Mouse (Mus musculus): Measurements from ENCODE around the gene 9430097D07Rik.
A peak's percentile ranks its signal among the peaks of the same experiment; 100 is the strongest.

Gene 9430097D07Rik

DNA sequence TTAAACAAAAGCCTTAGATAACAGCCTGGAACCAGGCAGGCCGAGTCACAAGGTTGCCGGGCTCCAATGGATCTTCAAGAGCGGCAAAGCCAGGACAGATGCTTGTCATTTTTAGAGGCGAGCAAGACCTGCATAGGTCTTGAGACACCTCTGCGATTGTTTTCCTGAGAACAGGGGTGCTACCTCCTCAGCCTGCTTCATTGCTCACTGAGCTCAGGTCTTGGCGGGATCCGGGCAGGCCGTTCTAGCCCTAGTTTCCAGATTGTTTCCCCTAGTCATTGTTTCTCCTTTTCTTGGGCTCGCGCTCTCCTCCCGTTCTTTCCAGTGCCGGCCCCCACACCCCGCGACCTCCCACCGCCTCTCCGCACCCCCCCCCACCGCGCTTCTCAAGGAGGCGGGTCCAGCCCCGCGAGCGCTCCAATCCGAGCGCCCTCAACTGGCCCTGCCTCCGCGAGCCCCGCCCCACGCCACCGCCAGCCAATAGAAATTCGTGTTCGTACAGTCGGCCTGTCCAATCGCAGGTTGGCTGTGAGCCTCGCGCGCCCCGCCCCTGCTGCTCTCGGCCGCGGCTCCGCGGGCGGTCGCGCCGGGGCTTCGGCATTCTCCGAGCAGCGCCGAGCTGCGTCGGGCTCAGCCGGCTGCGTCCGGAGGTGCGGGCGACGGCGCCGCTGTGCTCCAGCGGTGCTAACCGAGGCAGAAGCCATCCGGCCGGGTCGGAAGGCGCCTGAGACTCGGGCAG lies 40.6 kb downstream of the 9430097D07Rik start, which contains the start of gene Fam102a:
TSS of gene Fam102a (plus strand) at position 600 of the 739 bp plus-strand sequence.
- peak; percentile 94 for DNase-seq (ENCODE audit: low read depth, low spot score)

GRCm38 (mm10) chr2:32534061-32534732 lies 41.3 kb downstream of the 9430097D07Rik start:
- DNase-seq (ENCODE audit: low read depth, low spot score): no peak

GRCm38 (mm10) chr2:32533163-32533562 lies 42.3 kb downstream of the 9430097D07Rik start:
- no peak for DNase-seq (ENCODE audit: low read depth, low spot score)

GRCm38 (mm10) chr2:32530479-32530878 lies 45.0 kb downstream of the 9430097D07Rik start:
- no peak for DNase-seq (ENCODE audit: low read depth, low spot score)

- DNase-seq (ENCODE audit: low read depth, low spot score): no peak
These were observed 47.2 kb downstream of the 9430097D07Rik start for GRCm38 (mm10) chr2:32528326-32528725.

DNA sequence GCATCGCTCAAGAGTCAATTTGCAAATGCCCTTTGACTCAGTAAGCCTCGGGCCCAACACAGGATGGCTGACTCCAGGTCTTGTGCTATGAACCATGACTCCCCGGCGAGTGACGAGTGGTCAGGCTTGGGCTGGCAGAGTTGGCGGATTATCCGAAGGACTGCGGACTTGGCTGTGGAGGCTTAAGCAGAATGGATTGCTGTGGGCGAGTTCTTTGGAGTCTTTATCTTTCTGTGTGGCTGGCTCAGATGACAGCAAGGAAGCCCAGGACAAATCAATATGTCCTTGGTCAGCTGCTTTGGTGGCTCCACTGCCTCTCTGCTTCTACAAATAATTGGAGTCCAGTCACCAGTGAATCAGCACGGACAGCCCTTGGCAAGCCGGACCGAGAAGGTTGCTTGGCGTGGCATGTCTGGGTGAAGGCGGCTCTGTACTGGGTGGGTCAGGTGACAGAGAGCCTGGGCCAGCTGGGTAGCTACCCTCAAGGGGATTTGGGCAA lies 48.0 kb downstream of the 9430097D07Rik start:
- no peak for DNase-seq (ENCODE audit: low read depth, low spot score)

- DNase-seq (ENCODE audit: low read depth, low spot score): no peak
These were observed 49.7 kb downstream of the 9430097D07Rik start for GRCm38 (mm10) chr2:32525816-32526215.

- DNase-seq (ENCODE audit: low read depth, low spot score): no peak
These were observed 50.9 kb downstream of the 9430097D07Rik start for GRCm38 (mm10) chr2:32524536-32525031.

Measured in skeletal muscle tissue, adult 2 months (tissue).